Mouse (Mus musculus) fat pad, adult 2 months (tissue): Measurements from ENCODE around the gene Wfdc6a.
"Not testable (repeated sequence)": the region's sequence is repeated elsewhere in the genome, so short reads cannot be mapped to it uniquely, and the experiment has no call there.

ENCODE experiments used
- DNase-seq: peaks from one replicate; pipeline ENCODE4 v3.0.0-alpha.2; 2011; ENCODE audit warnings: low read depth, low spot score; ENCODE audit errors: extremely low read depth

Wfdc6a gene

GRCm38 (mm10) chr2:164585025-164585725 is at the start of gene Wfdc6a:
TSS of gene Wfdc6a (minus strand) at chr2:164585447.
- not testable (repeated sequence) for DNase-seq

GRCm38 (mm10) chr2:164621775-164622174 is 36.5 kb upstream of the Wfdc6a start:
- no peak for DNase-seq

GRCm38 (mm10) chr2:164619050-164619449 is 33.8 kb upstream of the Wfdc6a start:
- DNase-seq, result no peak

GRCm38 (mm10) chr2:164615386-164615785 is 30.1 kb upstream of the Wfdc6a start:
- no peak for DNase-seq

- DNase-seq, result not testable (repeated sequence)
Observed at GRCm38 (mm10) chr2:164613471-164613870, 28.2 kb upstream of the Wfdc6a start, which contains the start of the genes Wfdc6b and Wfdc8. TSS of gene Wfdc6b (plus strand) at chr2:164613522. TSS of gene Wfdc8 (minus strand) at chr2:164613626.

GRCm38 (mm10) chr2:164608781-164609180 is 23.5 kb upstream of the Wfdc6a start:
- DNase-seq, result no peak

- no peak for DNase-seq
Observed at GRCm38 (mm10) chr2:164604411-164604810, 19.2 kb upstream of the Wfdc6a start.

GRCm38 (mm10) chr2:164603482-164603881 is 18.2 kb upstream of the Wfdc6a start:
- no peak for DNase-seq

GRCm38 (mm10) chr2:164600179-164600578 is 14.9 kb upstream of the Wfdc6a start:
- no peak for DNase-seq

- DNase-seq, result no peak
Observed at GRCm38 (mm10) chr2:164593494-164593893, 8.2 kb upstream of the Wfdc6a start, which contains the start of gene Eppin. TSS of gene Eppin (minus strand) at chr2:164593594.

- DNase-seq, result no peak
Observed at GRCm38 (mm10) chr2:164592014-164592413, 6.8 kb upstream of the Wfdc6a start.

GRCm38 (mm10) chr2:164573359-164573758 is 11.9 kb downstream of the Wfdc6a start, which contains the start of gene Spint3:
TSS of gene Spint3 (minus strand) at chr2:164573459.
- not testable (repeated sequence) for DNase-seq

- DNase-seq, result no peak
Observed at GRCm38 (mm10) chr2:164567460-164567859, 17.8 kb downstream of the Wfdc6a start.

- DNase-seq, result no peak
Observed at GRCm38 (mm10) chr2:164566997-164567396, 18.2 kb downstream of the Wfdc6a start.

GRCm38 (mm10) chr2:164564346-164564745 is 20.9 kb downstream of the Wfdc6a start:
- DNase-seq, result no peak

GRCm38 (mm10) chr2:164563339-164564038 is 21.8 kb downstream of the Wfdc6a start:
- no peak for DNase-seq

GRCm38 (mm10) chr2:164562391-164563188 is 22.7 kb downstream of the Wfdc6a start, which contains the start of gene Wfdc2:
TSS of gene Wfdc2 (plus strand) at chr2:164562413.
- DNase-seq, result no peak

- DNase-seq, result no peak
Observed at GRCm38 (mm10) chr2:164560106-164560505, 25.1 kb downstream of the Wfdc6a start.

- no peak for DNase-seq
Observed at GRCm38 (mm10) chr2:164558991-164559645, 26.1 kb downstream of the Wfdc6a start.

GRCm38 (mm10) chr2:164558426-164558825 is 26.8 kb downstream of the Wfdc6a start:
- no peak for DNase-seq

- no peak for DNase-seq
Observed at GRCm38 (mm10) chr2:164551502-164551901, 33.7 kb downstream of the Wfdc6a start.
